Comparison of ENCODE assay signal across 29 mouse cellular contexts in the genomic region with DNA sequence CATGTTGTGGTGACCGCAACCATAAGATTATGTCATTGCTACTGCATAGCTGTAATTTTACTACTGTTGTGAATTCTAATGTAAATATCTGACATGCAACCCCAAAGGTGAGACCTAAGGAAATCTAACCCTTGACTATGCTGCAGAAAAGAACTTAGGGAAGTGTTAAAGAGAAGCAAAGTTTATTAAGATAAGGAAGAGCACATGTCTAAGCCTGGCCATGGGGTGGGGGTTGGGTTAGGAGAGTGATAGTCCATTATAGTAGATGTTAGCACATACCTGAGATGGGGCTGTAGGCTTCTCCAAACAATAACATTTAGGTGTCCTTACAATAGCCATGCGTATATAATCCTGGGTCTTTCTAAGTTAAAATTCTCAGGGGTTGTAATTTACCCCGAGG. TPM values are rescaled to one million over a fixed set of nuclear protein-coding genes. Genes with fewer than 3 reads are reported as not detected.
"Had no signal": no experiment of that assay in that cellular context is flagged by ENCODE, and none has a peak within 500 bp of the region (broad histone marks: within the 10 kb centered on the region; RNA-seq: fewer than 3 reads in every experiment).

No protein-coding gene starts in this region.

- H3K27ac ChIP-seq: limb, embryonic 10.5 days; limb, embryonic 12.5 days; limb, embryonic 13.5 days; limb, embryonic 15.5 days; liver, embryonic 12.5 days; liver, embryonic 13.5 days; liver, embryonic 14.5 days; liver, embryonic 15.5 days; lung, embryonic 15.5 days; macrophage; midbrain, embryonic 10.5 days; midbrain, embryonic 12.5 days; midbrain, embryonic 13.5 days; midbrain, embryonic 15.5 days; neural tube, embryonic 12.5 days had no signal

- H3K9ac ChIP-seq: limb, embryonic 12.5 days; limb, embryonic 13.5 days; limb, embryonic 15.5 days; liver, embryonic 12.5 days; liver, embryonic 13.5 days; liver, embryonic 14.5 days; liver, embryonic 15.5 days; liver, postnatal 0 days; lung, embryonic 14.5 days; lung, embryonic 15.5 days; midbrain, embryonic 12.5 days; midbrain, embryonic 13.5 days; midbrain, embryonic 15.5 days; neural tube, embryonic 12.5 days had no signal

- H3K36me3 ChIP-seq: limb, embryonic 10.5 days; limb, embryonic 12.5 days; limb, embryonic 13.5 days; limb, embryonic 15.5 days; liver, embryonic 12.5 days; liver, embryonic 13.5 days; liver, embryonic 15.5 days; lung, embryonic 15.5 days; midbrain, embryonic 10.5 days; midbrain, embryonic 12.5 days; midbrain, embryonic 13.5 days; midbrain, embryonic 15.5 days; neural tube, embryonic 12.5 days had no signal

- H3K4me3 ChIP-seq: limb, embryonic 10.5 days; limb, embryonic 12.5 days; limb, embryonic 13.5 days; limb, embryonic 15.5 days; liver, embryonic 12.5 days; liver, embryonic 13.5 days; liver, embryonic 15.5 days; lung, embryonic 15.5 days; megakaryocyte, embryonic 14.5 days; midbrain, embryonic 10.5 days; midbrain, embryonic 12.5 days; midbrain, embryonic 13.5 days; midbrain, embryonic 15.5 days; myocyte; neural tube, embryonic 12.5 days had no signal

- H3K27me3 ChIP-seq: limb, embryonic 12.5 days; limb, embryonic 13.5 days; limb, embryonic 15.5 days; liver, embryonic 12.5 days; liver, embryonic 13.5 days; liver, embryonic 15.5 days; lung, embryonic 15.5 days; midbrain, embryonic 12.5 days; midbrain, embryonic 15.5 days; neural tube, embryonic 12.5 days had no signal

- H3K9me3 ChIP-seq: limb, embryonic 10.5 days; limb, embryonic 12.5 days; limb, embryonic 13.5 days; limb, embryonic 15.5 days; liver, embryonic 12.5 days; liver, embryonic 13.5 days; liver, embryonic 15.5 days; lung, embryonic 15.5 days; midbrain, embryonic 10.5 days; midbrain, embryonic 12.5 days; midbrain, embryonic 13.5 days; midbrain, embryonic 15.5 days; neural tube, embryonic 12.5 days had no signal

- DNase-seq: left cerebral cortex, postnatal 4 days; liver; liver, embryonic 13.5 days; liver, postnatal 0 days; lung, adult 18-20 months; lung, adult 2 months; lung, embryonic 14.5 days; lung, postnatal 10 days; lung, postnatal 14 days; lung, postnatal 36 days; midbrain, embryonic 14.5 days had no signal

RNA-seq across cellular contexts. Expression of a gene that starts 39.0 kb away (rescaled TPM):
- total RNA-seq: megakaryocyte-erythroid progenitor cell, adult 5-6 weeks; monocyte, adult 5-6 weeks had no signal
